Mouse (Mus musculus) MEL (cell line): ENCODE data around the gene Phykpl.

Experiments used
- CTCF ChIP-seq, 3 experiments: IDR thresholded peaks in 2 of 3; conservative IDR thresholded peaks in 1 of 3; 2 replicates each; pipeline ENCODE4 v1.5.1; 2011 to 2012; ENCODE audit warnings: low read length in 3 of 3, low read depth in 2 of 3, mild to moderate bottlenecking in 2 of 3, improper control_type of control experiment in 1 of 3, inconsistent platforms in 1 of 3, mixed read lengths in 1 of 3, moderate library complexity in 1 of 3; ENCODE audit not compliant: control insufficient read depth in 1 of 3, insufficient read depth in 1 of 3, poor library complexity in 1 of 3, severe bottlenecking in 1 of 3
- EP300 ChIP-seq, 2 experiments: IDR thresholded peaks; 2 replicates each; pipeline ENCODE4 v1.6.1; 2011; ENCODE audit warnings: improper control_type of control experiment in 2 of 2, low read length in 2 of 2, low read depth in 1 of 2, mild to moderate bottlenecking in 1 of 2
- RAD21 ChIP-seq: IDR thresholded peaks from 2 replicates; pipeline ENCODE4 v1.6.1; 2011; ENCODE audit warnings: mild to moderate bottlenecking, low read depth, low read length, improper control_type of control experiment
- USF1 ChIP-seq: IDR thresholded peaks from 2 replicates; pipeline ENCODE4 v1.6.1; 2014; ENCODE audit warnings: low read depth, mild to moderate bottlenecking, inconsistent platforms, low read length, improper control_type of control experiment, moderate library complexity

GRCm38 (mm10) chr11:51602253-51602652 lies 17.7 kb downstream of the Phykpl start:
- no peak for TF ChIP-seq CTCF (IDR thresholded peaks at IDR 0.05 in 2 of 3, conservative IDR thresholded peaks at IDR 0.05 in 1 of 3; ENCODE audit: control insufficient read depth in 1 of 3, insufficient read depth in 1 of 3, low read depth in 2 of 3, low read length in 3 of 3, poor library complexity in 1 of 3, severe bottlenecking in 1 of 3)
- TF ChIP-seq RAD21, result no peak
- TF ChIP-seq USF1, result no peak
- TF ChIP-seq EP300 (IDR thresholded peaks at IDR 0.05; ENCODE audit: low read depth in 1 of 2, low read length in 2 of 2), result no peak
